Mouse (Mus musculus) forebrain, embryonic 11.5 days (tissue): ENCODE measurements around the gene Zfp804b. TPM values are rescaled to one million over a fixed set of nuclear protein-coding genes. Genes with fewer than 3 reads are reported as not detected.
"Not testable (repeated sequence)": the region's sequence is repeated elsewhere in the genome, so short reads cannot be mapped to it uniquely, and the experiment has no call there.

Source experiments
- ATAC-seq: fragments of 200-750 bp; cut with Nextera tagmentation; replicated peaks from 2 replicates; pipeline ENCODE4 v1.8.0; 2017; ENCODE audit warnings: moderate TSS enrichment; ENCODE audit not compliant: low FRiP score
- DNase-seq: peaks from one replicate; pipeline ENCODE4 v3.0.0-alpha.2; 2017; ENCODE audit warnings: low spot score
- H3K27ac ChIP-seq: fragments of 300-500 bp; sonication (generic); 2 replicates; pipeline ENCODE4 v1.5.1; 2014; ENCODE audit warnings: low read depth, low read length
- H3K27me3 ChIP-seq: fragments of 300-500 bp; sonication (generic); 2 replicates; pipeline ENCODE4 v1.6.1; 2014; ENCODE audit warnings: mild to moderate bottlenecking, low read length, mixed read lengths; ENCODE audit not compliant: control insufficient read depth, insufficient read depth
- H3K36me3 ChIP-seq: fragments of 300-500 bp; sonication (generic); 2 replicates; pipeline ENCODE4 v1.6.1; 2014; ENCODE audit warnings: mild to moderate bottlenecking, low read length, moderate library complexity, mixed read lengths; ENCODE audit not compliant: control insufficient read depth, insufficient read depth
- H3K4me1 ChIP-seq: fragments of 300-500 bp; sonication (generic); replicated peaks from 2 replicates; pipeline ENCODE4 v1.6.1; 2014; ENCODE audit warnings: low read length, mixed read lengths; ENCODE audit not compliant: control insufficient read depth, insufficient read depth
- H3K4me2 ChIP-seq: fragments of 300-500 bp; sonication (generic); 2 replicates; pipeline ENCODE4 v1.6.1; 2014; ENCODE audit warnings: low read depth, mild to moderate bottlenecking, low read length, moderate library complexity, mixed read lengths; ENCODE audit not compliant: severe bottlenecking
- H3K4me3 ChIP-seq: fragments of 300-500 bp; sonication (generic); 2 replicates; pipeline ENCODE4 v1.5.1; 2014; ENCODE audit warnings: low read depth, low read length
- H3K9ac ChIP-seq: fragments of 300-500 bp; sonication (generic); 2 replicates; pipeline ENCODE4 v1.6.1; 2014; ENCODE audit warnings: low read length
- H3K9me3 ChIP-seq: fragments of 300-500 bp; sonication (generic); 2 replicates; pipeline ENCODE4 v1.6.1; 2016; ENCODE audit warnings: low read length, mixed read lengths; ENCODE audit not compliant: control insufficient read depth
- WGBS: fragments of 180-500 bp; shearing (Covaris S2); extraction: QIAGEN DNeasy Blood & Tissue Kit; methylation state at CpG from one replicate; pipeline ENCODE4 v1.1.7; 2014; 5-methylcytosine and 5-hydroxymethylcytosine counted together
- polyA plus RNA-seq: library from polyadenylated mRNA; unstranded; fragments of >200 nt; fragmentation: Nextera tagmentation; extraction: Ambion mirVana; gene quantifications from 2 replicates; pipeline ENCODE4 v1.2.1, GENCODE M21; 2014

Zfp804b gene
- polyA plus RNA-seq = 0.29 and 0.35 TPM in 2 replicates

GRCm38 (mm10) chr5:7344145-7345010 lies at the start of gene Zfp804b:
Gene Zfp804b, minus strand, starts transcription at chr5:7344756.
- Histone ChIP-seq H3K36me3 (no peaks in the 10 kb centered on the region), H3K9ac (peak within 1 kb of the TSS; percentile 64), H3K27ac (no peak within 1 kb of the TSS), H3K4me3 (peak within 1 kb of the TSS; percentile 58), H3K27me3 (no peaks in the 10 kb centered on the region), H3K9me3 (no peaks in the 10 kb centered on the region), H3K4me1 (no peaks in the 10 kb centered on the region), H3K4me2 (peak within 1 kb of the TSS; percentile 95)
- peak; percentile 90 for ATAC-seq
- WGBS = under 1% methylated on average over 50 of the region's 50 CpGs
- peak; percentile 79 for DNase-seq

GRCm38 (mm10) chr5:7364616-7365015 lies 20.1 kb upstream of the Zfp804b start:
- H3K36me3 ChIP-seq, H3K4me3 ChIP-seq, H3K27ac ChIP-seq, DNase-seq, H3K9ac ChIP-seq, H3K27me3 ChIP-seq, ATAC-seq, H3K9me3 ChIP-seq, H3K4me1 ChIP-seq, H3K4me2 ChIP-seq: not testable (repeated sequence)
- 95% methylated on average over 1 of the region's 1 CpGs for WGBS

GRCm38 (mm10) chr5:7345011-7345389 lies 444 bp upstream of the Zfp804b start:
- DNase-seq (no peak), ATAC-seq (peak; percentile 67; the same call in 1 of the 2 replicates)
- Histone ChIP-seq H3K9me3 (no peaks in the 10 kb centered on the region), H3K27ac (no peak overlapping the region), H3K4me1 (no peaks in the 10 kb centered on the region), H3K36me3 (no peaks in the 10 kb centered on the region), H3K4me3 (peak overlapping the region; percentile 58), H3K9ac (peak overlapping the region; percentile 64), H3K4me2 (peak overlapping the region; percentile 95), H3K27me3 (no peaks in the 10 kb centered on the region)
- 0% methylated on average over 11 of the region's 11 CpGs for WGBS

GRCm38 (mm10) chr5:7325594-7325993 lies 19.0 kb downstream of the Zfp804b start:
- ATAC-seq = peak; percentile 55; the same call in 1 of the 2 replicates
- WGBS = 74% methylated on average over 4 of the region's 4 CpGs
- Histone ChIP-seq H3K9ac (no peak overlapping the region), H3K36me3 (no peaks in the 10 kb centered on the region), H3K9me3 (no peaks in the 10 kb centered on the region), H3K27me3 (no peaks in the 10 kb centered on the region), H3K4me2 (no peak overlapping the region), H3K4me1 (no peaks in the 10 kb centered on the region), H3K27ac (no peak overlapping the region), H3K4me3 (no peak overlapping the region)
- DNase-seq = no peak

GRCm38 (mm10) chr5:7303819-7304218 lies 40.7 kb downstream of the Zfp804b start, which contains the start of gene Tex47:
Gene Tex47, plus strand, starts transcription at chr5:7304119.
- H3K36me3 ChIP-seq = no peaks in the 10 kb centered on the region
- WGBS = 83% methylated on average over 1 of the region's 1 CpGs
- H3K9me3 ChIP-seq = no peaks in the 10 kb centered on the region
- no peak for ATAC-seq
- H3K9ac ChIP-seq = no peak within 1 kb of the TSS
- H3K4me3 ChIP-seq = no peak within 1 kb of the TSS
- H3K27ac ChIP-seq = no peak within 1 kb of the TSS
- DNase-seq = no peak
- H3K4me1 ChIP-seq = no peaks in the 10 kb centered on the region
- no peak within 1 kb of the TSS for H3K4me2 ChIP-seq
- H3K27me3 ChIP-seq = no peaks in the 10 kb centered on the region

- no peak; the same call in 1 of the 2 replicates for ATAC-seq
- DNase-seq = no peak
- Histone ChIP-seq H3K4me2 (no peak overlapping the region), H3K4me3 (no peak overlapping the region), H3K9ac (no peak overlapping the region), H3K27me3 (no peaks in the 10 kb centered on the region), H3K36me3 (no peaks in the 10 kb centered on the region), H3K4me1 (no peaks in the 10 kb centered on the region), H3K9me3 (no peaks in the 10 kb centered on the region), H3K27ac (no peak overlapping the region)
- 72% methylated on average over 1 of the region's 1 CpGs for WGBS
These were observed 41.6 kb downstream of the Zfp804b start for GRCm38 (mm10) chr5:7302969-7303368.

- Histone ChIP-seq H3K4me2 (no peak overlapping the region), H3K9me3 (no peaks in the 10 kb centered on the region), H3K27me3 (no peaks in the 10 kb centered on the region), H3K4me3 (no peak overlapping the region), H3K27ac (no peak overlapping the region), H3K36me3 (no peaks in the 10 kb centered on the region), H3K4me1 (no peaks in the 10 kb centered on the region), H3K9ac (no peak overlapping the region)
- DNase-seq (no peak), ATAC-seq (no peak)
- 81% methylated on average over 1 of the region's 1 CpGs for WGBS
These were observed 60.2 kb downstream of the Zfp804b start for GRCm38 (mm10) chr5:7284336-7284735.

GRCm38 (mm10) chr5:7276659-7277455 lies 67.7 kb downstream of the Zfp804b start:
- Histone ChIP-seq H3K27ac (no peak overlapping the region), H3K27me3 (no peaks in the 10 kb centered on the region), H3K36me3 (no peaks in the 10 kb centered on the region), H3K4me1 (no peaks in the 10 kb centered on the region), H3K9me3 (no peaks in the 10 kb centered on the region), H3K9ac (no peak overlapping the region), H3K4me3 (no peak overlapping the region), H3K4me2 (no peak overlapping the region)
- no peak for DNase-seq
- no peak for ATAC-seq
- WGBS = 91% methylated on average over 7 of the region's 7 CpGs
